Mouse (Mus musculus) E14TG2a.4 (cell line): ENCODE results near the gene Greb1.

Experiments
- H3K27me3 ChIP-seq: 2 replicates; pipeline ENCODE4 v1.6.1; 2014; ENCODE audit warnings: low read length, control low read depth; ENCODE audit not compliant: insufficient read depth
- H3K36me3 ChIP-seq: 2 replicates; pipeline ENCODE4 v1.6.1; 2014; ENCODE audit warnings: low read length, control low read depth; ENCODE audit not compliant: insufficient read depth
- H3K4me1 ChIP-seq: replicated peaks from 2 replicates; pipeline ENCODE4 v1.6.1; 2014; ENCODE audit warnings: low read depth, low read length, control low read depth
- H3K4me3 ChIP-seq: replicated peaks from 2 replicates; pipeline ENCODE4 v1.5.1; 2014; ENCODE audit warnings: mild to moderate bottlenecking, low read length
- H3K9me3 ChIP-seq: 2 replicates; pipeline ENCODE4 v1.6.1; 2014; ENCODE audit warnings: low read length, control low read depth
- CTCF ChIP-seq: conservative IDR thresholded peaks from 2 replicates; pipeline ENCODE4 v1.5.1; 2014; ENCODE audit warnings: low read length
- NANOG ChIP-seq: IDR thresholded peaks from 2 replicates; pipeline ENCODE4 v1.6.1; 2014; ENCODE audit warnings: borderline replicate concordance, low read length, mixed read lengths
- POU5F1 ChIP-seq: IDR thresholded peaks from 2 replicates; pipeline ENCODE4 v1.6.1; 2014; ENCODE audit warnings: low read length, borderline replicate concordance

The Greb1 gene

GRCm38 (mm10) chr12:16817147-16817546 is 16.5 kb upstream of the Greb1 start:
- TF ChIP-seq POU5F1 (no peak), CTCF (no peak), NANOG (no peak)
- H3K36me3 ChIP-seq, result peaks cover 84% of the 10 kb centered on the region

DNA sequence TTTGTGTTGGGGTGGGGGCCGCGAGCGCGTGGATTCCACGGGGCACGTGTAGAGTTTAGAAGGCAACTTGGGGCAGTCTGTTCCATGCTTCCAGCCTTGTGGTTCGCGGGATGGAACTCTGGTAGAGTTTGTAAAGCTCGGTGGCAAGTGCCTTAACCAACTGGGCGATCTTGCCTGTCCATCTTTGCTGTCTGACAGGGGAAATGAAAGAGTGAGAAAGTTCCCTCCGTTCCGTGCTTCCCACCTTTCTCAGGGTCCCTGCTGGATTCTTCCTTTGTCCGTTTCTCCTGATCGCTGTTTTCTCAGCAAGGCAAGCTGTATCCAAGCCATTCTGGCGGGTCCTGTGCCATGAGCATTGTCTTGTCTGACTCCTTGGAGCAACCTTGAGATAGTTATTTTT is 10.8 kb upstream of the Greb1 start:
- Histone ChIP-seq H3K4me1 (peaks cover 10% of the 10 kb centered on the region), H3K4me3 (peak overlapping the region; percentile 83), H3K27me3 (peaks cover 49% of the 10 kb centered on the region), H3K9me3 (peaks cover 3% of the 10 kb centered on the region; the same call in 1 of the 2 replicates), H3K36me3 (peaks cover 33% of the 10 kb centered on the region)
- no peak for TF ChIP-seq POU5F1
- TF ChIP-seq NANOG, result no peak

More at GRCm38 (mm10) chr12:16817147-16817546, 16.5 kb upstream of the Greb1 start:
- Histone ChIP-seq H3K27me3 (peaks cover under 1% of the 10 kb centered on the region; the same call in 1 of the 2 replicates), H3K9me3 (no peaks in the 10 kb centered on the region), H3K4me1 (peaks cover 15% of the 10 kb centered on the region), H3K4me3 (no peak overlapping the region)

DNA sequence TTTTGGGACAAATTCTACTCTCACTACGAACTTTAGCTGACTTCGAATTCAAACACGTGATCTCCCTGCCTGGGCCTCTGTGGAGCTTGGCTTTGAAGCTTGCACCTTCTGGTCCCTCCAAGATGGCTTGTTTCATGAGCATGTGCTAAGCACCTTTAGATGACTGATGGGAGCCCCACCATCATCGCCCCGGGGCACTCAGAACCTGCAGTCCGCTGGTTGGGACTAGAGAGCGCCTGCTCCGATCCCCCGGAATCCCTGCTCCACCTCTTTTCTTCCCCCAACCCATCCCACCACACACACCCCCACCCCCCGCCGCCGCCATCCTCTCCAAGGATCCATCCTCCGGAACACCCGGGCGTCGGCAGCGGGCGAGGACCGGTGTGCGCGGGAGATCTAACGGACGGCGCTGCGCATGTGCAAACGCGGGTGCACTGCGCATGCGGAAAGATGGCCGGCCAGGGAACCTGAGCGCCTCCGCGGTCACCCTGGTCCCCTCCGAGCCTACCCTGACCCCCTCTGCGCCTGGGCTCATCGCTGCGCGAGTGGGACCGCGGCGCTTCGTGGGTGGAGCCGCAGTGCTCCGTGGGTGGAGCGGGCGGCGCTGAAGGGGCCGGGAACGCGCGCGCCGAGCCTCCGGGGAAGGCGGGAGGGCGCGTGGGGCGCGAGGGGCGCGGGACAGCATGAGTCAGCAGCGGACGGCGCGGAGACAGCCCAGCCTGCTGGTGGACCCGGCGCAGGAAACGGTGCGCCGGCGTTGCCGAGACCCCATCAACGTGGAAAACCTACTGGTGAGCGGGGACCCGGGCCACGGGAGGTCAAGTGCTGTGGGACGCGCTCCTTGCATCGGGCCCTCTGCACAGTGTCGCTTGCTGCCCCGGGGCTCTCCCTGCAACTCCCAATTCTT is 10.1 kb upstream of the Greb1 start, which contains the start of gene E2f6:
TSS of gene E2f6 (plus strand) at position 439 of the 907 bp plus-strand sequence.
- Histone ChIP-seq H3K4me3 (peak within 1 kb of the TSS; percentile 83), H3K4me1 (peaks cover 10% of the 10 kb centered on the region), H3K9me3 (peaks cover 3% of the 10 kb centered on the region; the same call in 1 of the 2 replicates), H3K27me3 (peaks cover 56% of the 10 kb centered on the region), H3K36me3 (peaks cover 26% of the 10 kb centered on the region)
- TF ChIP-seq POU5F1 (no peak), NANOG (no peak), CTCF (no peak)

DNA sequence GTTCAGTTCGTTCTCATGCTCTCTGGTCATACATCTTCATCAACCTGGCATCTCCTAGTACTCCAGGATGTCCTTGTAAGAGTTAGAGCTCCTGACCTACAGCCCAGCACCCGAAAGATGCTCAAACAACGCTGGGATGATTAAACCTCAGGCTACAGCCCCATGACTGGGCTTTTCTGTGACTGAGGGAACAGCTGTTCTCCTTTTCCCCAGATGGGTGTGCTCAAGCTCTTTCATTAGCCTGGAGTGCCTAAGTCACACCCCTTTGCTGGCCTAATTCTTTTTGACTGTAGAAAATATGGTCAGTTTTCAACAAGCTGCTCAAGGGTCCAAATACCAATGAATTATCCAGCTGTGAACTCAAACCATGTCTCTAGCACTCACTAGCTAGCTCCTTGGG is 7.4 kb upstream of the Greb1 start:
- H3K4me1 ChIP-seq, result peaks cover 16% of the 10 kb centered on the region
- peaks cover 3% of the 10 kb centered on the region; the same call in 1 of the 2 replicates for H3K9me3 ChIP-seq
- peaks cover 2% of the 10 kb centered on the region; the same call in 1 of the 2 replicates for H3K36me3 ChIP-seq
- H3K4me3 ChIP-seq, result no peak overlapping the region
- H3K27me3 ChIP-seq, result peaks cover 61% of the 10 kb centered on the region
- TF ChIP-seq NANOG (no peak), POU5F1 (no peak), CTCF (peak; percentile 35)

GRCm38 (mm10) chr12:16805511-16805910 is 4.8 kb upstream of the Greb1 start:
- Histone ChIP-seq H3K27me3 (peaks cover 65% of the 10 kb centered on the region), H3K4me3 (no peak overlapping the region), H3K9me3 (peaks cover 3% of the 10 kb centered on the region; the same call in 1 of the 2 replicates), H3K4me1 (peaks cover 11% of the 10 kb centered on the region), H3K36me3 (no peaks in the 10 kb centered on the region)
- TF ChIP-seq NANOG (no peak), CTCF (peak; percentile 49)

DNA sequence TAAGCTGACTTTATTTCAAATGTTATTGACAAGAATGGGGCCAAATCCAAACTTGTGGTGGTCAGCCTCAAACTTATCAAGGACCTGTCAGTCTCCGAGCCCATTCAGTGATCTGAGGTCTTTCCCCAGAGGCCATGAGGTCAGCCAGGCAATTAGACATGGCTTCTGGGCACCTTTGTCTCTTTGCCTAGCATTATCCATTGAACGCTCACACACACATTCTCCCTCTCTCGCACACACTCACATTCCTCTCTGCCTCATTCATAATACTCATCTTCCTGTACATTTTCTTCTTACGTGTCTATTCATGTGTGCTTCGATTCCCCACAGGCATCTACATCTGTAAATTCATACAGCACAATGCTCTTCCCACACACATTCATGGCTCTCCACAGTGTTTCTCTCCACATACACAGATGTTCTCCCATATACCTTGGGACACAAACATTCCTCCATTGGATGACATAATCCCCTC is 3.3 kb upstream of the Greb1 start:
- Histone ChIP-seq H3K9me3 (0 out of 2 replicates have a peak, but pooled peaks cover 1% of the 10 kb centered on the region), H3K27me3 (peaks cover 64% of the 10 kb centered on the region), H3K36me3 (no peaks in the 10 kb centered on the region), H3K4me3 (no peak overlapping the region), H3K4me1 (peaks cover 20% of the 10 kb centered on the region)
- no peak for TF ChIP-seq NANOG
- no peak for TF ChIP-seq CTCF
- no peak for TF ChIP-seq POU5F1

DNA sequence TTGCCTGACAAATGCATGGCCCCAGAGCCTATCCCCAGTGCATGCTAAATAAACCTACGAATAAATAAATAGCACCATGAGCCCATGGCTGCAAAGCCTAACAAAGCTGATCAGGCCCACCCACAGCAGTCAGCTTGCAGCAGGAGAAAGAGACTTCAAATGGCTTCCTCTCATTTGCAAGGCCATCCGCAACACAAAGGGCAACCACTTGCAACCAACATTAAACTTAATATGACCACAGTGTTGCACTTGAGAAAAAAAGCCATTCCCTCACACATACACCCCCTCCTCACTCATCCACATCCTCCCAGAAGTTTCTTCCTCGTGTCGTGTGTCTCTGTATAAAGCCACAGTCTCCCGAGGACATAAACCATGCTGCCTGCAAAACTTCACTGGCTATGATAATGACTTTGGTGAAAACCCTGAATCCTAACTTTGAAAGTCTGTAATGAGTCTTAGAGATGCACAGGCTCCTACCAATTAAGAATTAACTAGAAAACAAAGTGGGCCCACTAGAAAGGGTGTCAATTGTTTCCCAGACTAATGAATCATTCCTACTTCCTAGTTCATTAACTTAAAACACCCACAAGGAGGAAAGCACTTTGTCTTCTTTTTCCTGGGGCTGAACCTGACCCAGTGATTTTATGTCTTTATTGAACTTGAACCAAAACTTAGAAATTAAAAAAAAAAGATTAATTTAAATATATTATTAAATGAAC is 2.7 kb upstream of the Greb1 start:
- TF ChIP-seq POU5F1 (no peak), NANOG (no peak), CTCF (no peak)

DNA sequence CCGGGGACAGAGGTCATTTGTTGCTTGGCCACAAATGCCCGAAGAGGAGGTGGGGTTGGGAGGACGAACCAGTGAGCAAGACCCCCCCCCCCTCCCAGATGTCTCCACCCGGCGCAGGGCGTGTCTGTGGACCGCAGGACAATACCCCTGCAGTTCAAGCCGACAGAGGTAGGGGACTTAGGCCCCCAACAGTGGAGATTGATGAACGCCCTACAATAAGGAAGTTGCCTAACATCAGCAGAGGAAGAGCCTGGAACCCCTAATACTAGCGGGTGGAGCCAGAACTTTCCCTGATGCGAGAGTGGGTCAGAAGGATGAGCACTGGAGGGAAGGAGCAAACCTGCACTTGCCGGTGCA is 251 bp upstream of the Greb1 start:
- Histone ChIP-seq H3K27me3 (peaks cover 58% of the 10 kb centered on the region), H3K36me3 (no peaks in the 10 kb centered on the region), H3K4me3 (peak overlapping the region; percentile 81), H3K9me3 (0 out of 2 replicates have a peak, but pooled peaks cover 3% of the 10 kb centered on the region), H3K4me1 (peaks cover 20% of the 10 kb centered on the region)
- no peak for TF ChIP-seq CTCF
- TF ChIP-seq NANOG, result no peak
- no peak for TF ChIP-seq POU5F1

More for the DNA sequence above, 2.7 kb upstream of the Greb1 start:
- Histone ChIP-seq H3K27me3 (peaks cover 67% of the 10 kb centered on the region), H3K4me3 (no peak overlapping the region), H3K9me3 (0 out of 2 replicates have a peak, but pooled peaks cover 3% of the 10 kb centered on the region), H3K36me3 (no peaks in the 10 kb centered on the region), H3K4me1 (peaks cover 20% of the 10 kb centered on the region)
